Mouse (Mus musculus): ENCODE measurements at regions not wholly inside any gene's neighbourhood (a gene's known extent, or its start where the extent isn't known, plus 50 kb on each side); places are given as distances from the start of the nearest gene placed in this dataset.

GRCm38 (mm10) chr7:68686396-68687139, 62.5 kb downstream of the Arrdc4 start:
- WGBS, result 73% methylated on average over 6 of the region's 6 CpGs
- H3K9me3 ChIP-seq (ENCODE audit: control insufficient read depth, low read length), result no peaks in the 10 kb centered on the region
- H3K4me2 ChIP-seq (ENCODE audit: low read depth), result no peak overlapping the region
- H3K36me3 ChIP-seq (ENCODE audit: control insufficient read depth, insufficient read depth, low read length), result no peaks in the 10 kb centered on the region
- H3K4me1 ChIP-seq (ENCODE audit: control insufficient read depth, insufficient read depth, low read length), result no peaks in the 10 kb centered on the region; the same call in 1 of the 2 replicates
- H3K27ac ChIP-seq (ENCODE audit: low read depth, low read length), result no peak overlapping the region
- no peaks in the 10 kb centered on the region for H3K27me3 ChIP-seq (ENCODE audit: control insufficient read depth, insufficient read depth, low read length)
- DNase-seq (ENCODE audit: low spot score), result no peak
- no peak overlapping the region for H3K9ac ChIP-seq (ENCODE audit: low read length)
- H3K4me3 ChIP-seq (ENCODE audit: low read depth, low read length), result no peak overlapping the region
- no peak for ATAC-seq (ENCODE audit: insufficient read depth, low FRiP score, low TSS enrichment)

- WGBS, result 82% methylated on average over 5 of the region's 5 CpGs
- H3K27ac ChIP-seq (ENCODE audit: low read depth, low read length), result no peak overlapping the region
- H3K9me3 ChIP-seq (ENCODE audit: control insufficient read depth, low read length), result no peaks in the 10 kb centered on the region
- DNase-seq (ENCODE audit: low spot score) (no peak), ATAC-seq (ENCODE audit: insufficient read depth, low FRiP score, low TSS enrichment) (no peak)
- no peaks in the 10 kb centered on the region; the same call in 1 of the 2 replicates for H3K4me1 ChIP-seq (ENCODE audit: control insufficient read depth, insufficient read depth, low read length)
- no peaks in the 10 kb centered on the region for H3K36me3 ChIP-seq (ENCODE audit: control insufficient read depth, insufficient read depth, low read length)
- no peaks in the 10 kb centered on the region for H3K27me3 ChIP-seq (ENCODE audit: control insufficient read depth, insufficient read depth, low read length)
- no peak overlapping the region for H3K4me2 ChIP-seq (ENCODE audit: low read depth)
- no peak overlapping the region for H3K9ac ChIP-seq (ENCODE audit: low read length)
- no peak overlapping the region for H3K4me3 ChIP-seq (ENCODE audit: low read depth, low read length)
These were observed 66.0 kb downstream of the Arrdc4 start for GRCm38 (mm10) chr7:68682929-68683643.

- Histone ChIP-seq H3K4me2 (ENCODE audit: low read depth) (no peak overlapping the region), H3K36me3 (ENCODE audit: control insufficient read depth, insufficient read depth, low read length) (no peaks in the 10 kb centered on the region), H3K9ac (ENCODE audit: low read length) (no peak overlapping the region), H3K27ac (ENCODE audit: low read depth, low read length) (no peak overlapping the region), H3K4me3 (ENCODE audit: low read depth, low read length) (no peak overlapping the region), H3K4me1 (ENCODE audit: control insufficient read depth, insufficient read depth, low read length) (no peaks in the 10 kb centered on the region; the same call in 1 of the 2 replicates), H3K9me3 (ENCODE audit: control insufficient read depth, low read length) (no peaks in the 10 kb centered on the region), H3K27me3 (ENCODE audit: control insufficient read depth, insufficient read depth, low read length) (no peaks in the 10 kb centered on the region)
- 81% methylated on average over 6 of the region's 6 CpGs for WGBS
- ATAC-seq (ENCODE audit: insufficient read depth, low FRiP score, low TSS enrichment) (no peak), DNase-seq (ENCODE audit: low spot score) (no peak)
These were observed 66.7 kb downstream of the Arrdc4 start for GRCm38 (mm10) chr7:68682318-68682728.

- WGBS, result 89% methylated on average over 3 of the region's 3 CpGs
- H3K4me1 ChIP-seq (ENCODE audit: control insufficient read depth, insufficient read depth, low read length), result no peaks in the 10 kb centered on the region
- ATAC-seq (ENCODE audit: insufficient read depth, low FRiP score, low TSS enrichment), result no peak
- H3K36me3 ChIP-seq (ENCODE audit: control insufficient read depth, insufficient read depth, low read length), result no peaks in the 10 kb centered on the region
- no peaks in the 10 kb centered on the region for H3K9me3 ChIP-seq (ENCODE audit: control insufficient read depth, low read length)
- no peak overlapping the region for H3K27ac ChIP-seq (ENCODE audit: low read depth, low read length)
- DNase-seq (ENCODE audit: low spot score), result no peak
- H3K27me3 ChIP-seq (ENCODE audit: control insufficient read depth, insufficient read depth, low read length), result no peaks in the 10 kb centered on the region
- no peak overlapping the region for H3K4me2 ChIP-seq (ENCODE audit: low read depth)
- H3K4me3 ChIP-seq (ENCODE audit: low read depth, low read length), result no peak overlapping the region
- no peak overlapping the region for H3K9ac ChIP-seq (ENCODE audit: low read length)
These were observed 69.3 kb downstream of the Arrdc4 start for GRCm38 (mm10) chr7:68679770-68680169.

GRCm38 (mm10) chr7:68667790-68668732, 81.0 kb downstream of the Arrdc4 start:
- DNase-seq (ENCODE audit: low spot score) (no peak), ATAC-seq (ENCODE audit: insufficient read depth, low FRiP score, low TSS enrichment) (no peak)
- H3K4me2 ChIP-seq (ENCODE audit: low read depth), result no peak overlapping the region
- H3K27ac ChIP-seq (ENCODE audit: low read depth, low read length), result no peak overlapping the region
- H3K9me3 ChIP-seq (ENCODE audit: control insufficient read depth, low read length), result no peaks in the 10 kb centered on the region
- no peaks in the 10 kb centered on the region for H3K4me1 ChIP-seq (ENCODE audit: control insufficient read depth, insufficient read depth, low read length)
- H3K27me3 ChIP-seq (ENCODE audit: control insufficient read depth, insufficient read depth, low read length), result no peaks in the 10 kb centered on the region
- H3K4me3 ChIP-seq (ENCODE audit: low read depth, low read length), result no peak overlapping the region
- no peaks in the 10 kb centered on the region for H3K36me3 ChIP-seq (ENCODE audit: control insufficient read depth, insufficient read depth, low read length)
- WGBS, result 81% methylated on average over 12 of the region's 12 CpGs
- H3K9ac ChIP-seq (ENCODE audit: low read length), result no peak overlapping the region

- no peaks in the 10 kb centered on the region for H3K4me1 ChIP-seq (ENCODE audit: control insufficient read depth, insufficient read depth, low read length)
- H3K9ac ChIP-seq (ENCODE audit: low read length), result no peak overlapping the region
- H3K4me3 ChIP-seq (ENCODE audit: low read depth, low read length), result no peak overlapping the region
- 56% methylated on average over 4 of the region's 4 CpGs for WGBS
- no peak for ATAC-seq (ENCODE audit: insufficient read depth, low FRiP score, low TSS enrichment)
- H3K27me3 ChIP-seq (ENCODE audit: control insufficient read depth, insufficient read depth, low read length), result no peaks in the 10 kb centered on the region
- H3K36me3 ChIP-seq (ENCODE audit: control insufficient read depth, insufficient read depth, low read length), result no peaks in the 10 kb centered on the region
- no peak for DNase-seq (ENCODE audit: low spot score)
- no peak overlapping the region for H3K4me2 ChIP-seq (ENCODE audit: low read depth)
- no peak overlapping the region for H3K27ac ChIP-seq (ENCODE audit: low read depth, low read length)
- no peaks in the 10 kb centered on the region for H3K9me3 ChIP-seq (ENCODE audit: control insufficient read depth, low read length)
These were observed 81.8 kb downstream of the Arrdc4 start for GRCm38 (mm10) chr7:68667215-68667614.

- H3K4me2 ChIP-seq (ENCODE audit: low read depth), result no peak overlapping the region
- H3K9me3 ChIP-seq (ENCODE audit: control insufficient read depth, low read length), result no peaks in the 10 kb centered on the region
- no peaks in the 10 kb centered on the region for H3K27me3 ChIP-seq (ENCODE audit: control insufficient read depth, insufficient read depth, low read length)
- H3K9ac ChIP-seq (ENCODE audit: low read length), result no peak overlapping the region
- no peak overlapping the region for H3K27ac ChIP-seq (ENCODE audit: low read depth, low read length)
- DNase-seq (ENCODE audit: low spot score), result no peak
- no peak for ATAC-seq (ENCODE audit: insufficient read depth, low FRiP score, low TSS enrichment)
- no peaks in the 10 kb centered on the region for H3K4me1 ChIP-seq (ENCODE audit: control insufficient read depth, insufficient read depth, low read length)
- no peaks in the 10 kb centered on the region for H3K36me3 ChIP-seq (ENCODE audit: control insufficient read depth, insufficient read depth, low read length)
- no peak overlapping the region for H3K4me3 ChIP-seq (ENCODE audit: low read depth, low read length)
These were observed 92.7 kb downstream of the Arrdc4 start for GRCm38 (mm10) chr7:68656354-68656753.

- ATAC-seq (ENCODE audit: insufficient read depth, low FRiP score, low TSS enrichment), result no peak
- no peak overlapping the region for H3K4me2 ChIP-seq (ENCODE audit: low read depth)
- H3K36me3 ChIP-seq (ENCODE audit: control insufficient read depth, insufficient read depth, low read length), result no peaks in the 10 kb centered on the region
- no peak for DNase-seq (ENCODE audit: low spot score)
- H3K27ac ChIP-seq (ENCODE audit: low read depth, low read length), result no peak overlapping the region
- H3K9me3 ChIP-seq (ENCODE audit: control insufficient read depth, low read length), result no peaks in the 10 kb centered on the region
- H3K9ac ChIP-seq (ENCODE audit: low read length), result no peak overlapping the region
- WGBS, result 59% methylated on average over 1 of the region's 1 CpGs
- H3K4me1 ChIP-seq (ENCODE audit: control insufficient read depth, insufficient read depth, low read length), result no peaks in the 10 kb centered on the region
- no peaks in the 10 kb centered on the region for H3K27me3 ChIP-seq (ENCODE audit: control insufficient read depth, insufficient read depth, low read length)
- no peak overlapping the region for H3K4me3 ChIP-seq (ENCODE audit: low read depth, low read length)
These were observed 95.5 kb downstream of the Arrdc4 start for GRCm38 (mm10) chr7:68653534-68653933.

All from neural tube, embryonic 11.5 days (tissue).